Mouse (Mus musculus): ENCODE data around the gene Rnf185. TPM values are rescaled to one million over a fixed set of nuclear protein-coding genes. Genes with fewer than 3 reads are reported as not detected.

The Rnf185 gene
- total RNA-seq (2023) = 10 to 100 TPM; 11.5 to 14.0 TPM

DNA sequence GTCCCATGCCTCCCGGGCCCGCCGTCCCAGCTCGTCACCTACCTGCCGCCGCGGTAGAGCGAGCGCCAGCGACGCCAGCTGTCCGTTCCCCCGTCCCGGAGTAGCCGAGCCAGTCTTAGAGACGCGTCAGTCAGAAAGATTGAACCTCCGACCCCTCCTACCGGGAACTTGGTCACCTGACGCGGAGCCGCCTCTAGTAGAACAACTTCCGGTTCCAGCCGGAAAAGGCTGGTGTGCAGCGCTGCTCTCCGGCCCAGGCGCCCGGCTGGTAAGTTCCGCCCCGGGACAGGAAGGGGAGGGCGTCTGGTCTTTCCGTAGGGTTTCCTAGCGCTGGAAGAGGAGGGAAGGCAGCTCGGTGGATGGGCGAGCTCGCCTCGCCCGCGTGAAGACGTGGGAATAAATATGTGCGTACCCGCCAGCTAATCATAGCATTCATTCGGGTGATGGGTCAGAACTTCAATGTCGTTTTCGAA lies at the start of gene Rnf185:
Gene Rnf185 (minus strand): TSS at position 197 of the 473 bp plus-strand sequence.

DNA sequence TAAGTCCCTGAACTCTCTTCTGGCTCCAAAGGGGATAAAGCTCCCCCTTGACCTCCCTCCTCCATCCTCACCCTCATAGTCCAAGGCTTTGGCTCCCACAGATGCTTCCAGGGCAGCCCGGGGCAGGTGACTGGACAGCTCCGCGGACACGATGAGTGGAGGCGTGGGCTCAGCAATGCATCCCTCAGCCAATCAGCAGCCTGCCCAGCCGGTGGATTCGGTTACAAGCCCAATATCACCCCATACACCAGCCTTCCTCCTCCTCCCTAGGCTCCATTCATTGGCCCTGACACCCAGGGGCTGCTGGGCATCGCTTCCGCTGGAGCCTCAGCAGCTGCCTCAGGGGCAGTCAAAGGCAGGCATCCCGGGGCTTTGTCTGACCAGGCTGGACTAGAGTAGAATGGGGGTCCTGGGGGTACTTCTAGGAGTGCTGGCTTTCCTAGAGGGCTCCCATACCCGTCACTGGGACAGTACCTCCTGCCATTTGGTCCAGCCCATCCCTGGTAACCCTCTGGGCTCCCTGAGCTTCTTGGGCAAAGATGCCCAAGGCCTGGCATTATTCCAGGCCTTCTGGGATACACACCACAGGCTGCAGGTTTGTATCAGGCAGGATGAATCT lies 35.9 kb upstream of the Rnf185 start, which contains the start of gene Pla2g3:
Gene Pla2g3 (plus strand): TSS at position 333 of the 619 bp plus-strand sequence.

DNA sequence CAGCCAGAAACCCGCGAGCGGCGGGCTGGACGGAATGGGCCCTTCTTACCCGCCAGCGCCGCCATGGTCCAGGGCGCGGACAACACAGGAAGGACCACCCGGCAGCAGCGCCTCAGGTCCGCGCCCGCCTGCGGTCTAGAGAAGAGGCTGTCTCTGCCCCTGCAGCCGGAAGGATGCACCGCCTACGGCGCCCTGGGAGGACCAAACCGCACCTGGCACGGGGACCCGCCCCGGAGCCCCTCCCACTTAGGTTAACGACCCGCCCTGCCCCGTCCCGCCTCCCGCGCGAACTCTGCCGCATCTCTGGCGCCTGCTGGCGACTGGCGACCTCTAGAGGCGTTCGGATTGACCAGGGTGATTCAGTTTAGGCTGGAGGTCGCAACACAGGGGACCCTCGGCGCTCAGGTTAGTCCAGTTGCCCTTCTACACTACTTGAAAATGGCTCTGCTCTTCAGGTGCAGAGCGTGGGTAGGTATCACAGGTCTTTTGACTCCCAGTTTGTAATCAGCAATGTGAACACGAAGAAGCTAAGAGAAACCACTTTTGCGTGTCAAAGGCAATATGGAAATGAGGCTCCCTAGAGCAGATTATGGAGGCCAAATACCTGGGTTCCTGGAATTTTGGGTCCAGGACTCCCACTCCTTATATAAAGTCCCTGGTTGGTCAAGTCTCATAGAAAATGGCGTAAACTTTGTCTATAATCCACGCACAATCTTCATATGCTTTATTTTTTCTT lies 43.0 kb downstream of the Rnf185 start, which contains the start of gene Limk2:
Gene Limk2 (minus strand): TSS at position 193 of the 736 bp plus-strand sequence.

Other genes with a start within 250 kb of the Rnf185 start
- 10 to 100 TPM; 66.1 to 66.9 TPM for gene Eif4enif1, start 250.0 kb downstream of the Rnf185 start, total RNA-seq (2023)
- gene Drg1, start 185.9 kb downstream of the Rnf185 start, total RNA-seq (2023) = 10 to 100 TPM; 43.0 to 44.9 TPM
- 10 to 100 TPM; 34.4 to 35.0 TPM for gene Patz1, start 163.5 kb downstream of the Rnf185 start, total RNA-seq (2023)
- 1 to 10 TPM; 4.3 to 8.0 TPM for gene Pik3ip1, start 122.0 kb downstream of the Rnf185 start, total RNA-seq (2023)
- 10 to 100 TPM; 49.4 to 50.4 TPM for gene Limk2, start 43.2 kb downstream of the Rnf185 start, total RNA-seq (2023)
- not detected for gene Pla2g3, start 35.9 kb upstream of the Rnf185 start, total RNA-seq (2023)
- gene Inpp5j, start 52.5 kb upstream of the Rnf185 start, total RNA-seq (2023) = 1 to 10 TPM; 6.1 to 6.4 TPM
- gene Selenom, start 62.3 kb upstream of the Rnf185 start, total RNA-seq (2023) = 1 to 10 TPM; 4.3 to 6.3 TPM
- gene Smtn, start 88.2 kb upstream of the Rnf185 start, total RNA-seq (2023) = 10 to 100 TPM; 21.2 to 21.4 TPM
- 10 to 100 TPM; 15.4 to 18.0 TPM for gene Morc2a, start 196.8 kb upstream of the Rnf185 start, total RNA-seq (2023)

All from neutrophil, adult 83 days (primary cell).